Mouse (Mus musculus): ENCODE measurements around the gene Ankrd54. TPM values are rescaled to one million over a fixed set of nuclear protein-coding genes. Genes with fewer than 3 reads are reported as not detected.

Gene Ankrd54
- polyA plus RNA-seq (2015; fragmentation: Nextera tagmentation; extraction: Ambion mirVana): 23.9 and 25.4 TPM in 2 replicates

- Histone ChIP-seq H3K36me3 (peaks cover 34% of the 10 kb centered on the region), H3K4me2 (peak within 1 kb of the TSS; percentile 86), H3K27me3 (replicated peaks) (no peaks in the 10 kb centered on the region), H3K9ac (peak within 1 kb of the TSS; percentile 92), H3K4me1 (peaks cover 24% of the 10 kb centered on the region), H3K4me3 (peak within 1 kb of the TSS; percentile 80), H3K9me3 (no peaks in the 10 kb centered on the region), H3K27ac (replicated peaks) (peak within 1 kb of the TSS; percentile 75)
- peak; percentile 99 for ATAC-seq (ENCODE audit: extremely low read depth, insufficient number of reproducible peaks, low FRiP score, low TSS enrichment)
- under 1% methylated on average over 78 of the region's 80 CpGs for whole genome bisulfite sequencing
These were observed at the start of gene Ankrd54 for GRCm38 (mm10) chr15:79062376-79063159. TSS of gene Ankrd54 (minus strand) at chr15:79062893.

GRCm38 (mm10) chr15:79111774-79112173 lies 49.1 kb upstream of the Ankrd54 start:
- H3K4me3 ChIP-seq: peak overlapping the region; percentile 97
- H3K36me3 ChIP-seq: peaks cover 54% of the 10 kb centered on the region
- WGBS: 26% methylated on average over 4 of the region's 4 CpGs
- H3K27me3 ChIP-seq (replicated peaks): no peaks in the 10 kb centered on the region
- peak overlapping the region; percentile 92 for H3K4me2 ChIP-seq
- peak; percentile 59 for ATAC-seq (ENCODE audit: extremely low read depth, insufficient number of reproducible peaks, low FRiP score, low TSS enrichment)
- peak overlapping the region; percentile 99 for H3K9ac ChIP-seq
- peak overlapping the region; percentile 97 for H3K27ac ChIP-seq (replicated peaks)
- peaks cover 58% of the 10 kb centered on the region for H3K4me1 ChIP-seq
- no peaks in the 10 kb centered on the region for H3K9me3 ChIP-seq

- WGBS: 50% methylated on average over 2 of the region's 2 CpGs
- Histone ChIP-seq H3K4me2 (peak overlapping the region; percentile 92), H3K27ac (replicated peaks) (peak overlapping the region; percentile 97), H3K36me3 (peaks cover 42% of the 10 kb centered on the region), H3K4me1 (peaks cover 55% of the 10 kb centered on the region), H3K4me3 (peak overlapping the region; percentile 97), H3K27me3 (replicated peaks) (no peaks in the 10 kb centered on the region), H3K9me3 (no peaks in the 10 kb centered on the region), H3K9ac (peak overlapping the region; percentile 99)
- no peak for ATAC-seq (ENCODE audit: extremely low read depth, insufficient number of reproducible peaks, low FRiP score, low TSS enrichment)
These were observed 47.8 kb upstream of the Ankrd54 start for GRCm38 (mm10) chr15:79110528-79110927.

- Histone ChIP-seq H3K4me1 (peaks cover 50% of the 10 kb centered on the region), H3K27me3 (replicated peaks) (no peaks in the 10 kb centered on the region), H3K4me2 (peak overlapping the region; percentile 92), H3K9ac (peak overlapping the region; percentile 99), H3K4me3 (peak overlapping the region; percentile 97), H3K9me3 (no peaks in the 10 kb centered on the region), H3K36me3 (peaks cover 37% of the 10 kb centered on the region), H3K27ac (replicated peaks) (peak overlapping the region; percentile 97)
- WGBS: 10% methylated on average over 9 of the region's 9 CpGs
- ATAC-seq (ENCODE audit: extremely low read depth, insufficient number of reproducible peaks, low FRiP score, low TSS enrichment): no peak
These were observed 47.3 kb upstream of the Ankrd54 start for GRCm38 (mm10) chr15:79110031-79110430.

GRCm38 (mm10) chr15:79109321-79109934 lies 46.7 kb upstream of the Ankrd54 start:
- 0 out of 2 replicates have a peak, but pooled peaks have one; percentile 8 for ATAC-seq (ENCODE audit: extremely low read depth, insufficient number of reproducible peaks, low FRiP score, low TSS enrichment)
- H3K4me1 ChIP-seq: peaks cover 45% of the 10 kb centered on the region
- H3K9ac ChIP-seq: peak overlapping the region; percentile 99
- peaks cover 31% of the 10 kb centered on the region for H3K36me3 ChIP-seq
- peak overlapping the region; percentile 97 for H3K27ac ChIP-seq (replicated peaks)
- H3K27me3 ChIP-seq (replicated peaks): no peaks in the 10 kb centered on the region
- no peaks in the 10 kb centered on the region for H3K9me3 ChIP-seq
- peak overlapping the region; percentile 92 for H3K4me2 ChIP-seq
- peak overlapping the region; percentile 97 for H3K4me3 ChIP-seq
- WGBS: 1% methylated on average over 38 of the region's 46 CpGs

- peak within 1 kb of the TSS; percentile 99 for H3K9ac ChIP-seq
- peak; percentile 45; the same call in 1 of the 2 replicates for ATAC-seq (ENCODE audit: extremely low read depth, insufficient number of reproducible peaks, low FRiP score, low TSS enrichment)
- peak within 1 kb of the TSS; percentile 92 for H3K4me2 ChIP-seq
- H3K4me3 ChIP-seq: peak within 1 kb of the TSS; percentile 97
- H3K4me1 ChIP-seq: peaks cover 45% of the 10 kb centered on the region
- H3K27me3 ChIP-seq (replicated peaks): no peaks in the 10 kb centered on the region
- peak within 1 kb of the TSS; percentile 97 for H3K27ac ChIP-seq (replicated peaks)
- no peaks in the 10 kb centered on the region for H3K9me3 ChIP-seq
- H3K36me3 ChIP-seq: peaks cover 23% of the 10 kb centered on the region
- under 1% methylated on average over 68 of the region's 85 CpGs for WGBS
These were observed 46.0 kb upstream of the Ankrd54 start, which contains the start of gene Micall1 for GRCm38 (mm10) chr15:79108421-79109320. TSS of gene Micall1 (plus strand) at chr15:79108898.

- peak overlapping the region; percentile 97 for H3K27ac ChIP-seq (replicated peaks)
- peak overlapping the region; percentile 97 for H3K4me3 ChIP-seq
- no peaks in the 10 kb centered on the region for H3K9me3 ChIP-seq
- 18% methylated on average over 7 of the region's 7 CpGs for WGBS
- peak overlapping the region; percentile 99 for H3K9ac ChIP-seq
- peak overlapping the region; percentile 92 for H3K4me2 ChIP-seq
- H3K27me3 ChIP-seq (replicated peaks): no peaks in the 10 kb centered on the region
- H3K36me3 ChIP-seq: peaks cover 16% of the 10 kb centered on the region
- H3K4me1 ChIP-seq: peaks cover 43% of the 10 kb centered on the region
- no peak for ATAC-seq (ENCODE audit: extremely low read depth, insufficient number of reproducible peaks, low FRiP score, low TSS enrichment)
These were observed 45.3 kb upstream of the Ankrd54 start for GRCm38 (mm10) chr15:79107966-79108365.

- no peak overlapping the region for H3K27ac ChIP-seq (replicated peaks)
- no peak overlapping the region for H3K4me2 ChIP-seq
- 55% methylated on average over 2 of the region's 2 CpGs for WGBS
- no peak for ATAC-seq (ENCODE audit: extremely low read depth, insufficient number of reproducible peaks, low FRiP score, low TSS enrichment)
- 0 out of 2 replicates have a peak, but pooled peaks cover 3% of the 10 kb centered on the region for H3K36me3 ChIP-seq
- no peak overlapping the region for H3K4me3 ChIP-seq
- H3K4me1 ChIP-seq: peaks cover 40% of the 10 kb centered on the region
- no peaks in the 10 kb centered on the region for H3K9me3 ChIP-seq
- H3K9ac ChIP-seq: no peak overlapping the region
- no peaks in the 10 kb centered on the region for H3K27me3 ChIP-seq (replicated peaks)
These were observed 43.1 kb upstream of the Ankrd54 start for GRCm38 (mm10) chr15:79105804-79106203.

GRCm38 (mm10) chr15:79103264-79103663 lies 40.6 kb upstream of the Ankrd54 start:
- 72% methylated on average over 10 of the region's 10 CpGs for WGBS

GRCm38 (mm10) chr15:79101531-79101930 lies 38.8 kb upstream of the Ankrd54 start:
- Histone ChIP-seq H3K36me3 (no peaks in the 10 kb centered on the region), H3K27me3 (replicated peaks) (no peaks in the 10 kb centered on the region), H3K4me2 (no peak overlapping the region), H3K4me1 (peaks cover 61% of the 10 kb centered on the region), H3K4me3 (no peak overlapping the region), H3K9ac (peak overlapping the region; percentile 60; the same call in 1 of the 2 replicates), H3K9me3 (no peaks in the 10 kb centered on the region), H3K27ac (replicated peaks) (peak overlapping the region; percentile 68)
- ATAC-seq (ENCODE audit: extremely low read depth, insufficient number of reproducible peaks, low FRiP score, low TSS enrichment): no peak

More at GRCm38 (mm10) chr15:79103264-79103663, 40.6 kb upstream of the Ankrd54 start:
- Histone ChIP-seq H3K27me3 (replicated peaks) (no peaks in the 10 kb centered on the region), H3K9ac (0 out of 2 replicates have a peak overlapping the region, but pooled peaks have one; percentile 10), H3K4me1 (peaks cover 51% of the 10 kb centered on the region), H3K4me2 (no peak overlapping the region), H3K4me3 (no peak overlapping the region), H3K9me3 (no peaks in the 10 kb centered on the region), H3K36me3 (no peaks in the 10 kb centered on the region), H3K27ac (replicated peaks) (no peak overlapping the region)
- no peak for ATAC-seq (ENCODE audit: extremely low read depth, insufficient number of reproducible peaks, low FRiP score, low TSS enrichment)

Measured in heart, embryonic 13.5 days (tissue).